Mouse (Mus musculus) ovary, postnatal 14 days (tissue): ENCODE data around the gene Ceacam5.

Experiments
- DNase-seq: peaks from one replicate; pipeline ENCODE4 v3.0.0; 2022; ENCODE audit warnings: low spot score

Gene Ceacam5

GRCm38 (mm10) chr7:17712938-17713337 is at the start of gene Ceacam5:
Gene Ceacam5 (plus strand): TSS chr7:17713238.
- no peak for DNase-seq
